Mouse (Mus musculus) forebrain, embryonic 11.5 days (tissue): ENCODE measurements around the gene Gimap8. TPM values are rescaled to one million over a fixed set of nuclear protein-coding genes. Genes with fewer than 3 reads are reported as not detected.
"Not testable (repeated sequence)": the region's sequence is repeated elsewhere in the genome, so short reads cannot be mapped to it uniquely, and the experiment has no call there.

Experiments
- ATAC-seq: fragments of 200-750 bp; cut with Nextera tagmentation; replicated peaks from 2 replicates; pipeline ENCODE4 v1.8.0; 2017; ENCODE audit warnings: moderate TSS enrichment; ENCODE audit not compliant: low FRiP score
- DNase-seq: peaks from one replicate; pipeline ENCODE4 v3.0.0-alpha.2; 2017; ENCODE audit warnings: low spot score
- H3K27ac ChIP-seq: fragments of 300-500 bp; sonication (generic); 2 replicates; pipeline ENCODE4 v1.5.1; 2014; ENCODE audit warnings: low read depth, low read length
- H3K27me3 ChIP-seq: fragments of 300-500 bp; sonication (generic); 2 replicates; pipeline ENCODE4 v1.6.1; 2014; ENCODE audit warnings: mild to moderate bottlenecking, low read length, mixed read lengths; ENCODE audit not compliant: control insufficient read depth, insufficient read depth
- H3K36me3 ChIP-seq: fragments of 300-500 bp; sonication (generic); 2 replicates; pipeline ENCODE4 v1.6.1; 2014; ENCODE audit warnings: mild to moderate bottlenecking, low read length, moderate library complexity, mixed read lengths; ENCODE audit not compliant: control insufficient read depth, insufficient read depth
- H3K4me1 ChIP-seq: fragments of 300-500 bp; sonication (generic); replicated peaks from 2 replicates; pipeline ENCODE4 v1.6.1; 2014; ENCODE audit warnings: low read length, mixed read lengths; ENCODE audit not compliant: control insufficient read depth, insufficient read depth
- H3K4me2 ChIP-seq: fragments of 300-500 bp; sonication (generic); 2 replicates; pipeline ENCODE4 v1.6.1; 2014; ENCODE audit warnings: low read depth, mild to moderate bottlenecking, low read length, moderate library complexity, mixed read lengths; ENCODE audit not compliant: severe bottlenecking
- H3K4me3 ChIP-seq: fragments of 300-500 bp; sonication (generic); 2 replicates; pipeline ENCODE4 v1.5.1; 2014; ENCODE audit warnings: low read depth, low read length
- H3K9ac ChIP-seq: fragments of 300-500 bp; sonication (generic); 2 replicates; pipeline ENCODE4 v1.6.1; 2014; ENCODE audit warnings: low read length
- H3K9me3 ChIP-seq: fragments of 300-500 bp; sonication (generic); 2 replicates; pipeline ENCODE4 v1.6.1; 2016; ENCODE audit warnings: low read length, mixed read lengths; ENCODE audit not compliant: control insufficient read depth
- WGBS: fragments of 180-500 bp; shearing (Covaris S2); extraction: QIAGEN DNeasy Blood & Tissue Kit; methylation state at CpG from one replicate; pipeline ENCODE4 v1.1.7; 2014; 5-methylcytosine and 5-hydroxymethylcytosine counted together
- polyA plus RNA-seq: library from polyadenylated mRNA; unstranded; fragments of >200 nt; fragmentation: Nextera tagmentation; extraction: Ambion mirVana; gene quantifications from 2 replicates; pipeline ENCODE4 v1.2.1, GENCODE M21; 2014

The Gimap8 gene
- polyA plus RNA-seq, 1 experiment from 2014 or later = 0.16 TPM

DNA sequence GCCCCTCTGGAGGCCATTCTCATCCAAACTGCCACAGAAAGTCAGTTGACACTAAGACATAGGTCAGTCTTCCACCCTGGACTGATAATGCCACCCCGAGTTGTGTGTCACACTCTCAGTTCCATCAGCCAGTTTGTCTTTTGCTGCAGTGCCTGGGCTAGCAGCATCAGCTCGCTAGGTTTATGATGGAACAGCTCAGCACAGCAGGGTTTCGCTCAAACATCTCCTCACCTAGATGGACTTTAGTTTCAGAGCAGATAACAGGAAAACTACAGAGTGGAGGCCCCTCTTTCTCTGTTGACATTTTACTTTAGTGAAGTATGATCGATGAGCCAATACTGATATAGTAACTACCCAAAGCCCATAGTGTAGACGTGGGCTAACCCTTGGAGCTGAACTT lies 32.3 kb upstream of the Gimap8 start:
- Histone ChIP-seq H3K4me2 (no peak overlapping the region), H3K4me3 (no peak overlapping the region), H3K9ac (no peak overlapping the region), H3K27me3 (no peaks in the 10 kb centered on the region), H3K9me3 (no peaks in the 10 kb centered on the region), H3K4me1 (no peaks in the 10 kb centered on the region), H3K27ac (no peak overlapping the region), H3K36me3 (no peaks in the 10 kb centered on the region; the same call in 1 of the 2 replicates)
- no peak for ATAC-seq
- DNase-seq = no peak
- WGBS = 90% methylated on average over 5 of the region's 5 CpGs

- Histone ChIP-seq H3K4me2 (no peak overlapping the region), H3K4me1 (no peaks in the 10 kb centered on the region), H3K27me3 (no peaks in the 10 kb centered on the region), H3K4me3 (no peak overlapping the region), H3K9ac (no peak overlapping the region), H3K9me3 (no peaks in the 10 kb centered on the region), H3K36me3 (no peaks in the 10 kb centered on the region; the same call in 1 of the 2 replicates), H3K27ac (no peak overlapping the region)
- DNase-seq = no peak
- ATAC-seq = no peak
- WGBS = 96% methylated on average over 30 of the region's 30 CpGs
Measured at GRCm38 (mm10) chr6:48620031-48620430, 27.0 kb upstream of the Gimap8 start.

DNA sequence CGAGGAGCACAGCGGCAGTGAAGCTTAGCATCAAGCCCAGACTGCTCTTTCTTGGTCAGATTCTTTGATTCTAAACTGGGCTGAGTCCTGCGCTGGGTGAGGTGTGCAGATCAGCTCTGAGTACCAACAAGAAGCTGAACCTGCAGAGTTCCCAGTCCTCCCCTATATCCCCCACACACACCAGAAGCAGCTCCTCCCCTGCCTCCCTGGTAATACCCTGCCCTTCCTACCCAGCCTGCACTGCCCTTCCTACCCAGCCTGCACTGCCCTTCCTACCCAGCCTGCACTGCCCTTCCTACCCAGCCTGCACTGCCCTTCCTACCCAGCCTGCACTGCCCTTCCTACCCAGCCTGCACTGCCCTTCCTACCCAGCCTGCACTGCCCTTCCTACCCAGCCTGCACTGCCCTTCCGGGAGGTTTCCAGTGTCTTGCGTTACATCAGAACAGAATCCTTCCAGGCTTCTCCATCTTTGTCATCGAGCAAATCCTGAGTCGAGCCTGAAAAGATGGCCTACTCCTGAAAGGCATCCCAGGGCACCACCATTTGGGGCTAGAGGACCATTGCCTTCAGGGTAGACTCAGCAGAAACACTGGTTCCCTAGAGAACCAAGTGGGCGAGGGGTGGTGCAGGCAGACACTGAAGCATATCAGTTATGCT lies 24.7 kb upstream of the Gimap8 start:
- H3K9ac ChIP-seq, H3K27ac ChIP-seq, H3K4me2 ChIP-seq, H3K4me3 ChIP-seq, H3K36me3 ChIP-seq, ATAC-seq, H3K27me3 ChIP-seq, DNase-seq, H3K4me1 ChIP-seq, H3K9me3 ChIP-seq: not testable (repeated sequence)
- WGBS = 80% methylated on average over 8 of the region's 8 CpGs

DNA sequence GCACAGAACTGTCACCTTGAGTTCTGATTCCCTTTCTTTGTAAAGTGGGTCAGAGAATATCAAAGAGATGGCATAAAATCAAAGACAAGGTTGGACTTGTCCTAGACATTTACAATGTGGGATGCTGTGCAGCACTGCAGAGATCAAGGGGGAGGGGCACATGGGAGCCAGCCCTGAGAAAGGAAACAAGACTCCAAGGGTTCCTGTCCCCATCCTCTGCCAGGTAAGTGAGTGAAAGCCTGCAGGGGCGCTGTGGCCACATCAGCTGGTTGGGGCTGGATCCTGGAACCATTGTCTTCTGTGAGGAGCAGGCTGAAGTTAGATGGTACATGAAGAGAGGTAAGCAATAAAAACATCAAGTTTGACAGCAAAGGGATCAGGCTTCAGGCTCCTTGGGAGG lies 23.6 kb upstream of the Gimap8 start:
- H3K27ac ChIP-seq = no peak overlapping the region
- 21% methylated on average over 1 of the region's 1 CpGs for WGBS
- ATAC-seq = no peak

DNA sequence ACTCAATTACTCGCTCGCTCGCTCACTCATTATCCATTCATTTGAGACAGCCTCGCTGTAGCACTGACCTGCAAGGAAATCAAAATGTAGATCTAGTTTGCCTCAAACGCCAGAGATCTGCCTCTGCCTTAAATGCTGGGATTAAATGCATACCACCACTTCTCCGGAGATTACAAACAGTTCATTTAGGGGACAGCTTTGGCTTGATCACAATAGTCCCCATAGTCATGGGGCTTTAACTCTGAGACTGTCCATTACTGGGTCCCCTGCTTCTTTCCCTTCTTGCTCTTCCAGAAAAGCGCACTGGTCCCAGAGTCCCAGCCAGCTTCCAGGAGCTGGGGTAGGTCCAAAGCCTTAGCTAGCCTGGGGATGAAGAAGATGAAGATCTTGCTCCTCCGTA lies 20.6 kb upstream of the Gimap8 start, which contains the start of gene AI854703:
Gene AI854703, plus strand, starts transcription at position 301 of the 400 bp plus-strand sequence.
- peaks cover 2% of the 10 kb centered on the region; the same call in 1 of the 2 replicates for H3K4me1 ChIP-seq
- peak within 1 kb of the TSS; percentile 40 for H3K4me3 ChIP-seq
- DNase-seq (no peak), ATAC-seq (0 out of 2 replicates have a peak, but pooled peaks have one; percentile 3)
- H3K4me2 ChIP-seq = peak within 1 kb of the TSS; percentile 70
- WGBS = 27% methylated on average over 8 of the region's 8 CpGs
- H3K36me3 ChIP-seq = no peaks in the 10 kb centered on the region; the same call in 1 of the 2 replicates
- H3K27ac ChIP-seq = no peak within 1 kb of the TSS
- peak within 1 kb of the TSS; percentile 49 for H3K9ac ChIP-seq
- H3K9me3 ChIP-seq = no peaks in the 10 kb centered on the region
- peaks cover 30% of the 10 kb centered on the region for H3K27me3 ChIP-seq

More for the DNA sequence above, 23.6 kb upstream of the Gimap8 start:
- peaks cover 13% of the 10 kb centered on the region for H3K27me3 ChIP-seq
- no peak overlapping the region for H3K4me2 ChIP-seq
- H3K9ac ChIP-seq = no peak overlapping the region
- H3K36me3 ChIP-seq = no peaks in the 10 kb centered on the region; the same call in 1 of the 2 replicates
- no peaks in the 10 kb centered on the region; the same call in 1 of the 2 replicates for H3K4me1 ChIP-seq
- no peak overlapping the region for H3K4me3 ChIP-seq
- DNase-seq = no peak
- no peaks in the 10 kb centered on the region for H3K9me3 ChIP-seq

DNA sequence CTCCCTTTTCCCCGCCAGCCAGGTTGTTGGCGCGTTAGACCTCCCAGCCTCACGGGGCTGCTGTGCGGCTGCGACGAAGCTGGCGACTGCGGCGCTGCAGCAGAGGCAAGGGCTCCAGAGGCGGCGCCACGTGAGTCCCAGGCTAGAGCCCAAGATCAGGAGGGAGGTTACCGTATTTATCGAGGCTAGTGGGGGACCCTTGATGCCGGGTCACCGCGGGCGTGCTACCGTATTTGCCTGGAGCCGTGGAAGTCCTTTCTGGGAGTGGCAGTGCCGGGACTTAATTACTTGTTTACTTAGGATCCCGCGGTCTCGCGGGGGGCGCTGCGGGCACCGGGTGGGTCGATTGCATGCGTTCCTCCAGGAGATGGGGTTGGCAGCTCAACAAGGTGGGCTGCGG lies 20.1 kb upstream of the Gimap8 start:
- Histone ChIP-seq H3K9ac (peak overlapping the region; percentile 49), H3K36me3 (no peaks in the 10 kb centered on the region; the same call in 1 of the 2 replicates), H3K9me3 (no peaks in the 10 kb centered on the region), H3K27me3 (peaks cover 30% of the 10 kb centered on the region), H3K4me3 (peak overlapping the region; percentile 40), H3K4me1 (peaks cover 2% of the 10 kb centered on the region; the same call in 1 of the 2 replicates), H3K4me2 (peak overlapping the region; percentile 70), H3K27ac (no peak overlapping the region)
- WGBS = 1% methylated on average over 32 of the region's 32 CpGs
- ATAC-seq (0 out of 2 replicates have a peak, but pooled peaks have one; percentile 44), DNase-seq (peak; percentile 74)

DNA sequence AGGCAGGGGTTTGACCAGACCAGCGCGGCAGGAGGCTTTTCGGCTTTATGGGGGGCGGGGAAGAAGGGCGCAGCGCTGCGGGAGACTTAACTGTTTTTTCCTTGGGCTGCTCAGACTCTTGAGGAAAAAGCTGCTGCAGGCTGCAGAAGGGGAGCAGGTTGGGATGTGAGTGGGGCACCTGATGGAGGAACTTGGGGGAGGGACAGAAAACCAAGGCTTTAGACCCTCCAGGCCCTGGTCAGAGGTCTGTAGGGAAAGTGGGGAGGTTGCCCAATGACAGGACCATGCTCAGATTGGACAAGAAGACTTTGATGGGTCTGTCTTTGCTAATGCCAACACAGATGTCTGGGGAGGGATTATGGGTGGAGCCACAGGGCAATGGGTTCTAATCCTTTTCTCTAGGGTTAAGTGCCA lies 19.5 kb upstream of the Gimap8 start:
- WGBS = 2% methylated on average over 7 of the region's 7 CpGs
- no peak overlapping the region for H3K27ac ChIP-seq
- H3K36me3 ChIP-seq = no peaks in the 10 kb centered on the region; the same call in 1 of the 2 replicates
- H3K4me3 ChIP-seq = peak overlapping the region; percentile 40
- ATAC-seq (no peak), DNase-seq (no peak)
- no peaks in the 10 kb centered on the region for H3K9me3 ChIP-seq
- peak overlapping the region; percentile 49 for H3K9ac ChIP-seq
- peaks cover 2% of the 10 kb centered on the region; the same call in 1 of the 2 replicates for H3K4me1 ChIP-seq
- H3K27me3 ChIP-seq = peaks cover 30% of the 10 kb centered on the region
- peak overlapping the region; percentile 70 for H3K4me2 ChIP-seq

DNA sequence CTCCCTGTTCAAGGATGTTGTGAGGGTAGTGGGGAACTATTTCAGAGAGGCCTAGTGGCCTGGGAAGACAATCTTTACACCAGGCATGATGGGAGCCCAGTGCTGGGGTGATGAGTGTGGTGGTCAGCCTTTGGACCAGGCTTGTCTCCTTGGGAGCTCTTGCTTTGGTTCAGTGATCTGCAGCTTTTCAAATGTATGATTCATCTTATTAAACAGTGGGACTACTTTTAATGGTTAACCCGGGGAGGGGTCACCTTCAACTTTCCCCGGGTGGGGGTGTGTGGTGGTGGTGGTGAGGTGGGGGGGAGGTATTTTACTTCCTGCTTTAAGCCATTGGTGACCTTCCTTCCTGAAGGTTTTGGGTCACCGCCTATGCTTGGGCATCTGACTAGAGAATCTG lies 18.7 kb upstream of the Gimap8 start:
- Histone ChIP-seq H3K27me3 (peaks cover 30% of the 10 kb centered on the region), H3K4me2 (no peak overlapping the region), H3K9me3 (no peaks in the 10 kb centered on the region), H3K27ac (no peak overlapping the region), H3K4me1 (peaks cover 2% of the 10 kb centered on the region; the same call in 1 of the 2 replicates), H3K36me3 (no peaks in the 10 kb centered on the region; the same call in 1 of the 2 replicates), H3K4me3 (no peak overlapping the region), H3K9ac (no peak overlapping the region)
- WGBS = 87% methylated on average over 3 of the region's 3 CpGs
- ATAC-seq (no peak), DNase-seq (no peak)
